Mouse (Mus musculus): Measurements from ENCODE around the gene Dlg2. TPM values are rescaled to one million over a fixed set of nuclear protein-coding genes. Genes with fewer than 3 reads are reported as not detected.

Dlg2 gene
- total and polyA plus RNA-seq, 3 experiments: 0.49 to 0.68 TPM; not detected in 1

GRCm38 (mm10) chr7:92408479-92408878, 1932.0 kb downstream of the Dlg2 start:
- H3K27me3 ChIP-seq (ENCODE audit: insufficient read depth, low read length): no peaks in the 10 kb centered on the region
- TF ChIP-seq GATA1 (IDR thresholded peaks at IDR 0.05; ENCODE audit: borderline replicate concordance, low read length) (no peak), GATA2 (IDR thresholded peaks at IDR 0.05; ENCODE audit: borderline replicate concordance, low read depth, low read length) (no peak), CTCF (IDR thresholded peaks at IDR 0.05; ENCODE audit: low read depth, low read length) (no peak), POLR2AphosphoS5 (IDR thresholded peaks at IDR 0.05; ENCODE audit: insufficient replicate concordance, low read depth, low read length) (no peak), TAL1 (conservative IDR thresholded peaks at IDR 0.05; ENCODE audit: low read depth, low read length) (no peak)
- H3K9me3 ChIP-seq (replicated peaks): no peaks in the 10 kb centered on the region
- H3K36me3 ChIP-seq (replicated peaks): no peaks in the 10 kb centered on the region
- no peak overlapping the region for H3K4me3 ChIP-seq (ENCODE audit: low read depth, low read length)
- no peak for DNase-seq (ENCODE audit: low spot score)
- H3K4me1 ChIP-seq (ENCODE audit: insufficient read depth, low read depth, low read length): no peaks in the 10 kb centered on the region
- ATAC-seq (ENCODE audit: extremely low read depth, insufficient number of reproducible peaks, low FRiP score, poor library complexity, severe bottlenecking): no peak

- TF ChIP-seq GATA2 (IDR thresholded peaks at IDR 0.05; ENCODE audit: borderline replicate concordance, low read depth, low read length): no peak
- TF ChIP-seq POLR2AphosphoS5 (IDR thresholded peaks at IDR 0.05; ENCODE audit: insufficient replicate concordance, low read depth, low read length): no peak
- no peak for TF ChIP-seq TAL1 (conservative IDR thresholded peaks at IDR 0.05; ENCODE audit: low read depth, low read length)
- TF ChIP-seq CTCF (IDR thresholded peaks at IDR 0.05; ENCODE audit: low read depth, low read length): no peak
- TF ChIP-seq GATA1 (IDR thresholded peaks at IDR 0.05; ENCODE audit: borderline replicate concordance, low read length): no peak
- Histone ChIP-seq H3K4me1 (ENCODE audit: insufficient read depth, low read depth, low read length) (no peaks in the 10 kb centered on the region), H3K36me3 (replicated peaks) (no peaks in the 10 kb centered on the region), H3K9me3 (replicated peaks) (no peaks in the 10 kb centered on the region), H3K4me3 (ENCODE audit: low read depth, low read length) (no peak overlapping the region), H3K27me3 (ENCODE audit: insufficient read depth, low read length) (no peaks in the 10 kb centered on the region)
- no peak for DNase-seq (ENCODE audit: low spot score)
- ATAC-seq (ENCODE audit: extremely low read depth, insufficient number of reproducible peaks, low FRiP score, poor library complexity, severe bottlenecking): no peak
These were observed 1944.0 kb downstream of the Dlg2 start for GRCm38 (mm10) chr7:92420474-92420873.

- no peaks in the 10 kb centered on the region for H3K9me3 ChIP-seq (replicated peaks)
- no peak overlapping the region for H3K4me3 ChIP-seq (ENCODE audit: low read depth, low read length)
- DNase-seq (ENCODE audit: low spot score): no peak
- no peak for TF ChIP-seq CTCF (IDR thresholded peaks at IDR 0.05; ENCODE audit: low read depth, low read length)
- H3K4me1 ChIP-seq (ENCODE audit: insufficient read depth, low read depth, low read length): no peaks in the 10 kb centered on the region
- no peak for ATAC-seq (ENCODE audit: extremely low read depth, insufficient number of reproducible peaks, low FRiP score, poor library complexity, severe bottlenecking)
- H3K27me3 ChIP-seq (ENCODE audit: insufficient read depth, low read length): peaks cover 2% of the 10 kb centered on the region; the same call in 1 of the 2 replicates
- H3K36me3 ChIP-seq (replicated peaks): no peaks in the 10 kb centered on the region
These were observed 1946.5 kb downstream of the Dlg2 start for GRCm38 (mm10) chr7:92423017-92423416.

GRCm38 (mm10) chr7:92424703-92425102, 1948.2 kb downstream of the Dlg2 start:
- peaks cover 2% of the 10 kb centered on the region; the same call in 1 of the 2 replicates for H3K27me3 ChIP-seq (ENCODE audit: insufficient read depth, low read length)
- no peaks in the 10 kb centered on the region for H3K36me3 ChIP-seq (replicated peaks)
- H3K4me3 ChIP-seq (ENCODE audit: low read depth, low read length): no peak overlapping the region
- no peak for DNase-seq (ENCODE audit: low spot score)
- TF ChIP-seq GATA1 (IDR thresholded peaks at IDR 0.05; ENCODE audit: borderline replicate concordance, low read length) (no peak), CTCF (IDR thresholded peaks at IDR 0.05; ENCODE audit: low read depth, low read length) (no peak), POLR2AphosphoS5 (IDR thresholded peaks at IDR 0.05; ENCODE audit: insufficient replicate concordance, low read depth, low read length) (no peak)
- no peaks in the 10 kb centered on the region for H3K4me1 ChIP-seq (ENCODE audit: insufficient read depth, low read depth, low read length)
- ATAC-seq (ENCODE audit: extremely low read depth, insufficient number of reproducible peaks, low FRiP score, poor library complexity, severe bottlenecking): no peak
- H3K9me3 ChIP-seq (replicated peaks): no peaks in the 10 kb centered on the region

- no peak for DNase-seq (ENCODE audit: low spot score)
- Histone ChIP-seq H3K4me1 (ENCODE audit: insufficient read depth, low read depth, low read length) (no peaks in the 10 kb centered on the region), H3K9me3 (replicated peaks) (no peaks in the 10 kb centered on the region), H3K27me3 (ENCODE audit: insufficient read depth, low read length) (peaks cover 2% of the 10 kb centered on the region; the same call in 1 of the 2 replicates), H3K36me3 (replicated peaks) (no peaks in the 10 kb centered on the region), H3K4me3 (ENCODE audit: low read depth, low read length) (no peak overlapping the region)
- no peak for TF ChIP-seq POLR2AphosphoS5 (IDR thresholded peaks at IDR 0.05; ENCODE audit: insufficient replicate concordance, low read depth, low read length)
- TF ChIP-seq GATA1 (IDR thresholded peaks at IDR 0.05; ENCODE audit: borderline replicate concordance, low read length): no peak
- TF ChIP-seq GATA2 (IDR thresholded peaks at IDR 0.05; ENCODE audit: borderline replicate concordance, low read depth, low read length): no peak
- no peak for TF ChIP-seq TAL1 (conservative IDR thresholded peaks at IDR 0.05; ENCODE audit: low read depth, low read length)
- no peak for TF ChIP-seq CTCF (IDR thresholded peaks at IDR 0.05; ENCODE audit: low read depth, low read length)
- ATAC-seq (ENCODE audit: extremely low read depth, insufficient number of reproducible peaks, low FRiP score, poor library complexity, severe bottlenecking): no peak
These were observed 1950.8 kb downstream of the Dlg2 start for GRCm38 (mm10) chr7:92427280-92427679.

- no peaks in the 10 kb centered on the region for H3K36me3 ChIP-seq (replicated peaks)
- H3K4me3 ChIP-seq (ENCODE audit: low read depth, low read length): no peak overlapping the region
- DNase-seq (ENCODE audit: low spot score) (no peak), ATAC-seq (ENCODE audit: extremely low read depth, insufficient number of reproducible peaks, low FRiP score, poor library complexity, severe bottlenecking) (no peak)
- H3K9me3 ChIP-seq (replicated peaks): no peaks in the 10 kb centered on the region
- no peaks in the 10 kb centered on the region for H3K4me1 ChIP-seq (ENCODE audit: insufficient read depth, low read depth, low read length)
- H3K27me3 ChIP-seq (ENCODE audit: insufficient read depth, low read length): peaks cover 2% of the 10 kb centered on the region; the same call in 1 of the 2 replicates
- TF ChIP-seq GATA2 (IDR thresholded peaks at IDR 0.05; ENCODE audit: borderline replicate concordance, low read depth, low read length): no peak
- TF ChIP-seq POLR2AphosphoS5 (IDR thresholded peaks at IDR 0.05; ENCODE audit: insufficient replicate concordance, low read depth, low read length): no peak
These were observed 1952.2 kb downstream of the Dlg2 start for GRCm38 (mm10) chr7:92428629-92429028.

GRCm38 (mm10) chr7:92430254-92430653, 1953.8 kb downstream of the Dlg2 start:
- H3K4me1 ChIP-seq (ENCODE audit: insufficient read depth, low read depth, low read length): no peaks in the 10 kb centered on the region
- H3K27me3 ChIP-seq (ENCODE audit: insufficient read depth, low read length): peaks cover 2% of the 10 kb centered on the region; the same call in 1 of the 2 replicates
- no peaks in the 10 kb centered on the region for H3K9me3 ChIP-seq (replicated peaks)
- TF ChIP-seq GATA1 (IDR thresholded peaks at IDR 0.05; ENCODE audit: borderline replicate concordance, low read length) (no peak), GATA2 (IDR thresholded peaks at IDR 0.05; ENCODE audit: borderline replicate concordance, low read depth, low read length) (no peak), TAL1 (conservative IDR thresholded peaks at IDR 0.05; ENCODE audit: low read depth, low read length) (no peak), CTCF (IDR thresholded peaks at IDR 0.05; ENCODE audit: low read depth, low read length) (no peak), POLR2AphosphoS5 (IDR thresholded peaks at IDR 0.05; ENCODE audit: insufficient replicate concordance, low read depth, low read length) (no peak)
- ATAC-seq (ENCODE audit: extremely low read depth, insufficient number of reproducible peaks, low FRiP score, poor library complexity, severe bottlenecking) (no peak), DNase-seq (ENCODE audit: low spot score) (no peak)
- H3K4me3 ChIP-seq (ENCODE audit: low read depth, low read length): no peak overlapping the region
- no peaks in the 10 kb centered on the region for H3K36me3 ChIP-seq (replicated peaks)

All from G1E (cell line).